Mouse (Mus musculus): ENCODE measurements around the gene Etfa. TPM values are rescaled to one million over a fixed set of nuclear protein-coding genes. Genes with fewer than 3 reads are reported as not detected.

Gene Etfa
- polyA plus RNA-seq, 1 experiment from 2014 or later: 175 TPM

GRCm38 (mm10) chr9:55421786-55422185 is 90.3 kb downstream of the Etfa start:
- H3K4me3 ChIP-seq (ENCODE audit: low read depth, low read length): no peak overlapping the region
- TF ChIP-seq CTCF (IDR thresholded peaks at IDR 0.05) (no peak), EP300 (IDR thresholded peaks at IDR 0.05) (no peak)
- H3K27me3 ChIP-seq (replicated peaks; ENCODE audit: insufficient read depth, low read length): no peaks in the 10 kb centered on the region

GRCm38 (mm10) chr9:55411154-55411553 is 100.9 kb downstream of the Etfa start:
- no peaks in the 10 kb centered on the region for H3K4me1 ChIP-seq (ENCODE audit: insufficient read depth, low read depth, low read length)
- no peak overlapping the region for H3K27ac ChIP-seq (ENCODE audit: low read length)
- 39% methylated on average over 6 of the region's 6 CpGs for whole genome bisulfite sequencing
- no peak overlapping the region for H3K4me3 ChIP-seq (ENCODE audit: low read depth, low read length)
- H3K27me3 ChIP-seq (replicated peaks; ENCODE audit: insufficient read depth, low read length): no peaks in the 10 kb centered on the region
- H3K36me3 ChIP-seq (ENCODE audit: insufficient read depth, low read length): no peaks in the 10 kb centered on the region
- H3K4me2 ChIP-seq (replicated peaks; ENCODE audit: low read depth, low read length): no peak overlapping the region
- ATAC-seq: 0 out of 2 replicates have a peak, but pooled peaks have one; percentile 21
- no peaks in the 10 kb centered on the region for H3K9me3 ChIP-seq (ENCODE audit: low read length)
- H3K9ac ChIP-seq (replicated peaks; ENCODE audit: low read depth): no peak overlapping the region
- DNase-seq (ENCODE audit: low spot score): no peak
- no peak for TF ChIP-seq EP300 (IDR thresholded peaks at IDR 0.05)
- TF ChIP-seq CTCF (IDR thresholded peaks at IDR 0.05): no peak

More at GRCm38 (mm10) chr9:55421786-55422185, 90.3 kb downstream of the Etfa start:
- Histone ChIP-seq H3K9ac (replicated peaks; ENCODE audit: low read depth) (no peak overlapping the region), H3K4me1 (ENCODE audit: insufficient read depth, low read depth, low read length) (no peaks in the 10 kb centered on the region), H3K4me2 (replicated peaks; ENCODE audit: low read depth, low read length) (no peak overlapping the region), H3K36me3 (ENCODE audit: insufficient read depth, low read length) (no peaks in the 10 kb centered on the region), H3K9me3 (ENCODE audit: low read length) (no peaks in the 10 kb centered on the region), H3K27ac (ENCODE audit: low read length) (no peak overlapping the region)
- DNase-seq (ENCODE audit: low spot score): no peak
- 80% methylated on average over 3 of the region's 3 CpGs for WGBS
- ATAC-seq: no peak

- H3K9me3 ChIP-seq (ENCODE audit: low read length): no peaks in the 10 kb centered on the region
- no peak overlapping the region for H3K9ac ChIP-seq (replicated peaks; ENCODE audit: low read depth)
- 45% methylated on average over 6 of the region's 6 CpGs for WGBS
- no peaks in the 10 kb centered on the region for H3K4me1 ChIP-seq (ENCODE audit: insufficient read depth, low read depth, low read length)
- H3K36me3 ChIP-seq (ENCODE audit: insufficient read depth, low read length): no peaks in the 10 kb centered on the region
- no peak for ATAC-seq
- peak; percentile 8 for DNase-seq (ENCODE audit: low spot score)
- no peak overlapping the region for H3K4me2 ChIP-seq (replicated peaks; ENCODE audit: low read depth, low read length)
- H3K27me3 ChIP-seq (replicated peaks; ENCODE audit: insufficient read depth, low read length): no peaks in the 10 kb centered on the region
- H3K4me3 ChIP-seq (ENCODE audit: low read depth, low read length): no peak overlapping the region
- no peak overlapping the region for H3K27ac ChIP-seq (ENCODE audit: low read length)
- TF ChIP-seq EP300 (IDR thresholded peaks at IDR 0.05) (no peak), CTCF (IDR thresholded peaks at IDR 0.05) (no peak)
These were observed 101.6 kb downstream of the Etfa start for GRCm38 (mm10) chr9:55410430-55410829.

GRCm38 (mm10) chr9:55409833-55410232 is 102.2 kb downstream of the Etfa start:
- DNase-seq (ENCODE audit: low spot score): no peak
- 44% methylated on average over 3 of the region's 3 CpGs for WGBS
- no peak for TF ChIP-seq EP300 (IDR thresholded peaks at IDR 0.05)
- TF ChIP-seq CTCF (IDR thresholded peaks at IDR 0.05): peak; percentile 37
- Histone ChIP-seq H3K4me2 (replicated peaks; ENCODE audit: low read depth, low read length) (no peak overlapping the region), H3K9ac (replicated peaks; ENCODE audit: low read depth) (no peak overlapping the region), H3K4me3 (ENCODE audit: low read depth, low read length) (no peak overlapping the region), H3K9me3 (ENCODE audit: low read length) (no peaks in the 10 kb centered on the region), H3K4me1 (ENCODE audit: insufficient read depth, low read depth, low read length) (no peaks in the 10 kb centered on the region), H3K36me3 (ENCODE audit: insufficient read depth, low read length) (no peaks in the 10 kb centered on the region), H3K27ac (ENCODE audit: low read length) (no peak overlapping the region), H3K27me3 (replicated peaks; ENCODE audit: insufficient read depth, low read length) (no peaks in the 10 kb centered on the region)
- ATAC-seq: no peak

GRCm38 (mm10) chr9:55408851-55409250 is 103.2 kb downstream of the Etfa start:
- no peaks in the 10 kb centered on the region for H3K9me3 ChIP-seq (ENCODE audit: low read length)
- H3K27ac ChIP-seq (ENCODE audit: low read length): no peak overlapping the region
- H3K36me3 ChIP-seq (ENCODE audit: insufficient read depth, low read length): no peaks in the 10 kb centered on the region
- H3K9ac ChIP-seq (replicated peaks; ENCODE audit: low read depth): no peak overlapping the region
- TF ChIP-seq CTCF (IDR thresholded peaks at IDR 0.05): no peak
- TF ChIP-seq EP300 (IDR thresholded peaks at IDR 0.05): no peak
- ATAC-seq: no peak
- H3K4me3 ChIP-seq (ENCODE audit: low read depth, low read length): no peak overlapping the region
- H3K4me1 ChIP-seq (ENCODE audit: insufficient read depth, low read depth, low read length): no peaks in the 10 kb centered on the region
- H3K27me3 ChIP-seq (replicated peaks; ENCODE audit: insufficient read depth, low read length): no peaks in the 10 kb centered on the region
- DNase-seq (ENCODE audit: low spot score): no peak
- no peak overlapping the region for H3K4me2 ChIP-seq (replicated peaks; ENCODE audit: low read depth, low read length)
- 23% methylated on average over 4 of the region's 4 CpGs for whole genome bisulfite sequencing

GRCm38 (mm10) chr9:55406773-55407172 is 105.3 kb downstream of the Etfa start:
- WGBS: 65% methylated on average over 2 of the region's 2 CpGs
- ATAC-seq (no peak), DNase-seq (ENCODE audit: low spot score) (no peak)
- Histone ChIP-seq H3K4me1 (ENCODE audit: insufficient read depth, low read depth, low read length) (no peaks in the 10 kb centered on the region), H3K36me3 (ENCODE audit: insufficient read depth, low read length) (no peaks in the 10 kb centered on the region), H3K27me3 (replicated peaks; ENCODE audit: insufficient read depth, low read length) (no peaks in the 10 kb centered on the region), H3K4me3 (ENCODE audit: low read depth, low read length) (no peak overlapping the region), H3K9me3 (ENCODE audit: low read length) (no peaks in the 10 kb centered on the region), H3K27ac (ENCODE audit: low read length) (no peak overlapping the region), H3K4me2 (replicated peaks; ENCODE audit: low read depth, low read length) (no peak overlapping the region), H3K9ac (replicated peaks; ENCODE audit: low read depth) (no peak overlapping the region)
- TF ChIP-seq CTCF (IDR thresholded peaks at IDR 0.05) (no peak), EP300 (IDR thresholded peaks at IDR 0.05) (no peak)
